9 mouse cellular contexts compared by ENCODE assay signal in genomic region chr16:16559878-16560531, GRCm38 (mm10). TPM values are rescaled to one million over a fixed set of nuclear protein-coding genes. Genes with fewer than 3 reads are reported as not detected.
A peak's percentile ranks its signal among the peaks of the same experiment; 100 is the strongest.
DNase-seq lines count a peak whose midpoint lies in the region; ATAC-seq and TF ChIP-seq lines count a peak whose summit lies in the region.
"Had no signal": no experiment of that assay in that cellular context is flagged by ENCODE, and none has a peak within 500 bp of the region (broad histone marks: within the 10 kb centered on the region; RNA-seq: fewer than 3 reads in every experiment).

No protein-coding gene starts in this region.

- H3K27me3 ChIP-seq in intestine, embryonic 16.5 days (replicated peaks; ENCODE audit: control insufficient read depth, insufficient read depth, low read length): no peaks in the 10 kb centered on the region
- H3K27me3 ChIP-seq in midbrain, embryonic 11.5 days (ENCODE audit: control insufficient read depth, insufficient read depth, low read length): peaks cover 5% of the 10 kb centered on the region; the same call in 1 of the 2 replicates
- no peaks in the 10 kb centered on the region for H3K27me3 ChIP-seq in stomach, embryonic 15.5 days (replicated peaks)

- no peaks in the 10 kb centered on the region for H3K9me3 ChIP-seq in intestine, embryonic 16.5 days (ENCODE audit: control insufficient read depth, low read length)
- no peaks in the 10 kb centered on the region for H3K9me3 ChIP-seq in midbrain, embryonic 11.5 days (ENCODE audit: control insufficient read depth, low read length)
- H3K9me3 ChIP-seq in stomach, embryonic 15.5 days: no peaks in the 10 kb centered on the region

- no peak overlapping the region for H3K27ac ChIP-seq in cortical plate, adult 2 months (ENCODE audit: insufficient read depth, low read length)
- peak overlapping the region; percentile 49 for H3K27ac ChIP-seq in intestine, embryonic 16.5 days (ENCODE audit: low read length)
- peak overlapping the region; percentile 97 for H3K27ac ChIP-seq in midbrain, embryonic 11.5 days (ENCODE audit: low read depth, low read length)
- peak overlapping the region; percentile 74 for H3K27ac ChIP-seq in stomach, embryonic 15.5 days

- peak overlapping the region; percentile 24 for H3K4me2 ChIP-seq in intestine, embryonic 16.5 days (ENCODE audit: low read depth, low read length)
- H3K4me2 ChIP-seq in midbrain, embryonic 11.5 days: peak overlapping the region; percentile 44
- H3K4me2 ChIP-seq in stomach, embryonic 15.5 days: peak overlapping the region; percentile 28

- no peaks in the 10 kb centered on the region; the same call in 1 of the 2 replicates for H3K4me1 ChIP-seq in cortical plate, adult 2 months (ENCODE audit: control insufficient read depth, insufficient read depth, low read length)
- H3K4me1 ChIP-seq in intestine, embryonic 16.5 days (ENCODE audit: control insufficient read depth, insufficient read depth, low read length): no peaks in the 10 kb centered on the region; the same call in 1 of the 2 replicates
- peaks cover 12% of the 10 kb centered on the region for H3K4me1 ChIP-seq in midbrain, embryonic 11.5 days (ENCODE audit: control insufficient read depth, insufficient read depth, low read length)
- H3K4me1 ChIP-seq in stomach, embryonic 15.5 days: 0 out of 2 replicates have a peak, but pooled peaks cover 3% of the 10 kb centered on the region

- H3K4me3 ChIP-seq in cortical plate, adult 2 months (ENCODE audit: insufficient read depth, low read length): peak overlapping the region; percentile 27
- H3K4me3 ChIP-seq in intestine, embryonic 16.5 days (ENCODE audit: low read length): peak overlapping the region; percentile 9
- H3K4me3 ChIP-seq in midbrain, embryonic 11.5 days (ENCODE audit: low read depth, low read length): peak overlapping the region; percentile 44
- peak overlapping the region; percentile 29 for H3K4me3 ChIP-seq in stomach, embryonic 15.5 days (replicated peaks)
- H3K4me3 ChIP-seq: erythroblast, embryonic 14.5 days had no signal

- TF ChIP-seq CTCF in cortical plate, adult 2 months (IDR thresholded peaks at IDR 0.05; ENCODE audit: extremely low read depth, insufficient read depth, low read length): no peak

- no peaks in the 10 kb centered on the region for H3K36me3 ChIP-seq in intestine, embryonic 16.5 days (ENCODE audit: control insufficient read depth, insufficient read depth, low read length)
- no peaks in the 10 kb centered on the region for H3K36me3 ChIP-seq in midbrain, embryonic 11.5 days (ENCODE audit: control insufficient read depth, insufficient read depth, low read length)
- no peaks in the 10 kb centered on the region for H3K36me3 ChIP-seq in stomach, embryonic 15.5 days

- DNase-seq in adrenal gland, adult 2 months: peak; percentile 65
- DNase-seq in gastrocnemius, postnatal 25 days: peak; percentile 39
- peak; percentile 83 to 92 for DNase-seq in left cerebral cortex, adult 9 months (ENCODE audit: low spot score in 2 of 2)
- peak; percentile 98 for DNase-seq in midbrain, embryonic 11.5 days (ENCODE audit: low spot score, missing footprints)

- 7% methylated on average over 9 of the region's 9 CpGs for WGBS in intestine, embryonic 16.5 days
- 2% methylated on average over 9 of the region's 9 CpGs for WGBS in midbrain, embryonic 11.5 days
- 10% methylated on average over 9 of the region's 9 CpGs for WGBS in stomach, embryonic 15.5 days

- TF ChIP-seq POLR2A in cortical plate, adult 2 months (IDR thresholded peaks at IDR 0.05; ENCODE audit: extremely low read depth, insufficient read depth, low read length): peak; percentile 74

- ATAC-seq in intestine, embryonic 16.5 days: peak; percentile 99
- peak; percentile 99 for ATAC-seq in midbrain, embryonic 11.5 days (ENCODE audit: low FRiP score)
- ATAC-seq in stomach, embryonic 15.5 days (ENCODE audit: insufficient read depth, low FRiP score, low read depth): peak; percentile 98
- ATAC-seq in megakaryocyte-erythroid progenitor cell, adult 5-6 weeks (replicated peaks; ENCODE audit: low FRiP score, low TSS enrichment, poor library complexity, severe bottlenecking): no peak

- no peak overlapping the region for H3K9ac ChIP-seq in intestine, embryonic 16.5 days (ENCODE audit: low read depth, low read length)
- peak overlapping the region; percentile 66 for H3K9ac ChIP-seq in midbrain, embryonic 11.5 days (ENCODE audit: low read length)
- no peak overlapping the region for H3K9ac ChIP-seq in stomach, embryonic 15.5 days

RNA-seq across cellular contexts. Expression of gene Fgd4, which starts 40.3 kb away (rescaled TPM):
- 10 to 100 TPM; 13.5 to 16.5 TPM for total RNA-seq in adrenal gland, adult 2 months (2021)
- 0.71 and 1.2 TPM in 2 replicates for polyA plus RNA-seq in adrenal gland, adult 2 months (2012; rRNA removed)
- 7.6 and 8.2 TPM in 2 replicates for polyA plus RNA-seq in cortical plate, adult 2 months (2012; rRNA removed)
- total RNA-seq in gastrocnemius, postnatal 25 days (2021): 10 to 100 TPM; 10.1 to 20.2 TPM
- 13.0 and 14.4 TPM in 2 replicates for polyA plus RNA-seq in intestine, embryonic 16.5 days (2015; fragmentation: Nextera tagmentation; extraction: Ambion mirVana)
- polyA plus RNA-seq in midbrain, embryonic 11.5 days (2014; fragmentation: Nextera tagmentation; extraction: Ambion mirVana): 15.9 and 20.9 TPM in 2 replicates
- 13.2 and 13.5 TPM in 2 replicates for polyA plus RNA-seq in stomach, embryonic 15.5 days (2015; fragmentation: Nextera tagmentation; extraction: Ambion mirVana)
- 0.22 and 2.0 TPM in 2 replicates for total RNA-seq in megakaryocyte-erythroid progenitor cell, adult 5-6 weeks (2014; fragmentation: Nextera tagmentation)
- total RNA-seq in megakaryocyte-erythroid progenitor cell, adult 5-6 weeks (2017): 2.3 and 2.8 TPM in 2 replicates
- polyA plus RNA-seq: erythroblast, embryonic 14.5 days had no signal

Comparison
In these comparisons a context has a peak if more than half of its experiments do, and no peak if none do; other contexts are left out.
1. DNase-seq: peak in every context shown above with its lines; median percentile 98 in midbrain, embryonic 11.5 days; 88 in left cerebral cortex, adult 9 months; 65 in adrenal gland, adult 2 months; 39 in gastrocnemius, postnatal 25 days.